Mouse (Mus musculus) limb, embryonic 15.5 days (tissue): ENCODE measurements around the gene Arhgdib. TPM values are rescaled to one million over a fixed set of nuclear protein-coding genes. Genes with fewer than 3 reads are reported as not detected.
A peak's percentile ranks its signal among the peaks of the same experiment; 100 is the strongest.

ENCODE experiments used
- ATAC-seq: fragments of 200-750 bp; cut with Nextera tagmentation; 2 replicates; pipeline ENCODE4 v1.8.0; 2017; ENCODE audit warnings: low read depth, moderate TSS enrichment; ENCODE audit not compliant: insufficient number of reproducible peaks, low FRiP score, low TSS enrichment
- H3K27ac ChIP-seq: fragments of 300-500 bp; sonication (generic); 2 replicates; pipeline ENCODE4 v1.5.1; 2015; ENCODE audit warnings: moderate library complexity, mild to moderate bottlenecking, inconsistent platforms
- H3K27me3 ChIP-seq: fragments of 300-500 bp; sonication (generic); 2 replicates; pipeline ENCODE4 v1.6.1; 2015; ENCODE audit warnings: inconsistent platforms
- H3K36me3 ChIP-seq: fragments of 300-500 bp; sonication (generic); 2 replicates; pipeline ENCODE4 v1.6.1; 2015; ENCODE audit warnings: inconsistent platforms
- H3K4me1 ChIP-seq: fragments of 300-500 bp; sonication (generic); 2 replicates; pipeline ENCODE4 v1.6.1; 2015; ENCODE audit warnings: inconsistent platforms
- H3K4me2 ChIP-seq: fragments of 300-500 bp; sonication (generic); 2 replicates; pipeline ENCODE4 v1.6.1; 2015; ENCODE audit warnings: mild to moderate bottlenecking, inconsistent platforms
- H3K4me3 ChIP-seq: fragments of 300-500 bp; sonication (generic); 2 replicates; pipeline ENCODE4 v1.5.1; 2015; ENCODE audit warnings: mild to moderate bottlenecking, inconsistent platforms
- H3K9ac ChIP-seq: fragments of 300-500 bp; sonication (generic); 2 replicates; pipeline ENCODE4 v1.6.1; 2015; ENCODE audit warnings: inconsistent platforms
- H3K9me3 ChIP-seq: fragments of 300-500 bp; sonication (generic); 2 replicates; pipeline ENCODE4 v1.6.1; 2016; ENCODE audit warnings: inconsistent platforms
- WGBS: fragments of 180-500 bp; shearing (Covaris S2); methylation state at CpG from one replicate; pipeline ENCODE4 v1.1.7; 2015; 5-methylcytosine and 5-hydroxymethylcytosine counted together
- polyA plus RNA-seq: library from polyadenylated mRNA; unstranded; fragments of >200 nt; fragmentation: Nextera tagmentation; extraction: Ambion mirVana; gene quantifications from 2 replicates; pipeline ENCODE4 v1.2.1, GENCODE M21; 2015

The Arhgdib gene
- polyA plus RNA-seq, 1 experiment from 2014 or later: 166 TPM

DNA sequence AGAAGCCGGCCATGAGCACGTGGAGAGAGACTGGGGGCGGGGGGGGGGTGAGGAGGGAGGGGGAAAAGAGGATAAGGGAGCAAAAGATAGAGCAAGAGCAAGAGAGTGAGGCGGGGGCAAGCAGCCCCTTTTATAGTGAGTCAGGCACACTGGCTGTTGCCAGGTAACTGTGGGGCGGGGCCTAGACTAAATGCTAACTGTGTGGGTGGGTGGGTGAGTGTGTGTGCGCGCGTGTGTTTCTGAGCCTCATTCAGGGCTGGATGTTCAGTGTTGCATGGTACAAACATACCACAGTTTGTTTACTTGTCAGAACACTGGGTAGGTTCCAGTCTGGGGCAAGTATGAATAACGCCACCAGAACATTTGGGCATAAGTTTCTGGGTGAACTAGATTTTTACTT is 5.2 kb upstream of the Arhgdib start:
- Histone ChIP-seq H3K36me3 (no peaks in the 10 kb centered on the region), H3K4me1 (peaks cover 19% of the 10 kb centered on the region; the same call in 1 of the 2 replicates), H3K4me2 (no peak overlapping the region), H3K9me3 (no peaks in the 10 kb centered on the region), H3K27me3 (no peaks in the 10 kb centered on the region), H3K9ac (no peak overlapping the region), H3K4me3 (no peak overlapping the region), H3K27ac (no peak overlapping the region)
- no peak for ATAC-seq
- 42% methylated on average over 8 of the region's 9 CpGs for WGBS

DNA sequence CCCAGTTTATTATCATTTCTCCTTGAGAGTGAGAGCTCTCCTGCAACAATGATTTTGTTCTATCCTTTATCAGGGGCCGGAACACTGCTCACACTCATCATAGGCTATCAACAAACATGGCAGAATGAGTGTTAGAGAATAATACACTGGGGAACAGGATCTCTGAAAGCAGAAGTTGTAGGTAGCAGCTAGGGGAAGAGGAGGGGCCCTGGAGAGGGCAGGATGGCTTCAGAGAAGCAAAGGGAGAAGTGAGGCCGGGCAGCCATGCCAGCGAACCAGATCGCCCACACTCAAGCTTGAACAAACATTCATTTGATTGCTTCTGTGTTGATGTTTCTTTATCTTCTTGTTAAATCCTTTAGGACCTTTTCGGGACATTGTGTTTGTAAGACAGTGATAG is 4.5 kb upstream of the Arhgdib start:
- no peak overlapping the region for H3K27ac ChIP-seq
- H3K4me2 ChIP-seq: no peak overlapping the region
- H3K9ac ChIP-seq: no peak overlapping the region
- H3K27me3 ChIP-seq: no peaks in the 10 kb centered on the region
- ATAC-seq: no peak
- no peaks in the 10 kb centered on the region for H3K9me3 ChIP-seq
- H3K4me1 ChIP-seq: peaks cover 25% of the 10 kb centered on the region
- H3K36me3 ChIP-seq: no peaks in the 10 kb centered on the region
- 91% methylated on average over 5 of the region's 5 CpGs for WGBS
- H3K4me3 ChIP-seq: no peak overlapping the region

GRCm38 (mm10) chr6:136944511-136944910 is 2.8 kb upstream of the Arhgdib start:
- Histone ChIP-seq H3K27ac (no peak overlapping the region), H3K27me3 (no peaks in the 10 kb centered on the region), H3K36me3 (no peaks in the 10 kb centered on the region), H3K4me3 (no peak overlapping the region), H3K9me3 (no peaks in the 10 kb centered on the region), H3K4me1 (peaks cover 42% of the 10 kb centered on the region), H3K9ac (no peak overlapping the region), H3K4me2 (no peak overlapping the region)
- 69% methylated on average over 8 of the region's 8 CpGs for WGBS
- ATAC-seq: no peak

DNA sequence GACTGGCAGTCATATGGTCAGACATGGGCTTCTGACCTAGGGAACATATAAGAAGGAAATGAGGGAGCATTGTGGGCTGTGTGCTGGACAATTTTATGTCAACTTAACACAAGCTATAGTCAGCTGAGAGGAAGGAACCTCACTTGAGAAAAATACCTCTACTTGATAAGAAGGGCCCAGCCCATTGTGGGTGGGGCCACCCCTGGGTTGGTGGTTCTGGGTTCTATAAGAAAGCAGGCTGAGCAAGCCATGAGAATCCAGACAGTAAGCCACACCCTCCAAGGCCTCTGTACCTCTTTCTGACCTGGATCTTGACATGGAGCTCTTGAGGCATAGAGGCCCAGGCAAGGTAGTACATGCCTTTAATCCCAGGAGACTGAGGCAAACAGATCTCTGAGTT is 1.7 kb upstream of the Arhgdib start:
- H3K4me2 ChIP-seq: no peak overlapping the region
- H3K9ac ChIP-seq: no peak overlapping the region
- no peaks in the 10 kb centered on the region for H3K9me3 ChIP-seq
- H3K27me3 ChIP-seq: no peaks in the 10 kb centered on the region
- H3K36me3 ChIP-seq: no peaks in the 10 kb centered on the region
- H3K4me3 ChIP-seq: no peak overlapping the region
- no peak for ATAC-seq
- peaks cover 43% of the 10 kb centered on the region for H3K4me1 ChIP-seq
- H3K27ac ChIP-seq: no peak overlapping the region

DNA sequence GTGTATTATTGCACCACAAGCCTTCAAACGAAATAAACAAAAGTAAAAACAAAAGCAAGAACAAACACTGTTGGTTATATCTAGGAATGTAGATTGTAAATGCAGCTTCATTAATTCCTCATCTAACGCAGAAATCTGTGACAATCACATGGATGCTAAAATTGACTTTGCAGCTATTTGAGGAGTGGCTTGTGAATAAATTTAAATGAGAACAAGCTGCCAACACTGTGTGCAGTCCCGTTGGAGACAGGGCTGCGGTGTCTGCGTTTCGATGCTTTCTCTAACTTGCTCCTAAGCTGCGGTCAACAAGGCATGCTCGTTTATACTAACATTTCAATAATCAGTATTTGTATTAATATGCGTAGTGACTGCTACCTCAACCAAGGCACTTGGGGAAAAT is 581 bp upstream of the Arhgdib start:
- no peak overlapping the region for H3K4me3 ChIP-seq
- WGBS: 53% methylated on average over 9 of the region's 9 CpGs
- H3K4me1 ChIP-seq: peaks cover 40% of the 10 kb centered on the region
- ATAC-seq: no peak
- no peak overlapping the region for H3K27ac ChIP-seq
- H3K4me2 ChIP-seq: no peak overlapping the region
- no peaks in the 10 kb centered on the region for H3K36me3 ChIP-seq
- H3K9ac ChIP-seq: no peak overlapping the region
- H3K9me3 ChIP-seq: no peaks in the 10 kb centered on the region
- no peaks in the 10 kb centered on the region for H3K27me3 ChIP-seq

GRCm38 (mm10) chr6:136940188-136940960 is 1.3 kb downstream of the Arhgdib start:
- ATAC-seq: no peak
- H3K4me1 ChIP-seq: peaks cover 32% of the 10 kb centered on the region
- H3K9ac ChIP-seq: no peak overlapping the region
- peak overlapping the region; percentile 89 for H3K27ac ChIP-seq
- H3K4me3 ChIP-seq: peak overlapping the region; percentile 23
- peak overlapping the region; percentile 34 for H3K4me2 ChIP-seq
- WGBS: 56% methylated on average over 11 of the region's 11 CpGs
- H3K9me3 ChIP-seq: no peaks in the 10 kb centered on the region
- H3K27me3 ChIP-seq: no peaks in the 10 kb centered on the region
- H3K36me3 ChIP-seq: no peaks in the 10 kb centered on the region

GRCm38 (mm10) chr6:136939326-136940187 is 2.1 kb downstream of the Arhgdib start:
- peak overlapping the region; percentile 23; the same call in 1 of the 2 replicates for H3K4me3 ChIP-seq
- H3K9ac ChIP-seq: no peak overlapping the region
- no peaks in the 10 kb centered on the region for H3K9me3 ChIP-seq
- H3K4me1 ChIP-seq: peaks cover 31% of the 10 kb centered on the region
- H3K27me3 ChIP-seq: no peaks in the 10 kb centered on the region
- peak overlapping the region; percentile 34; the same call in 1 of the 2 replicates for H3K4me2 ChIP-seq
- 68% methylated on average over 14 of the region's 14 CpGs for WGBS
- ATAC-seq: no peak
- no peaks in the 10 kb centered on the region for H3K36me3 ChIP-seq
- peak overlapping the region; percentile 89 for H3K27ac ChIP-seq

DNA sequence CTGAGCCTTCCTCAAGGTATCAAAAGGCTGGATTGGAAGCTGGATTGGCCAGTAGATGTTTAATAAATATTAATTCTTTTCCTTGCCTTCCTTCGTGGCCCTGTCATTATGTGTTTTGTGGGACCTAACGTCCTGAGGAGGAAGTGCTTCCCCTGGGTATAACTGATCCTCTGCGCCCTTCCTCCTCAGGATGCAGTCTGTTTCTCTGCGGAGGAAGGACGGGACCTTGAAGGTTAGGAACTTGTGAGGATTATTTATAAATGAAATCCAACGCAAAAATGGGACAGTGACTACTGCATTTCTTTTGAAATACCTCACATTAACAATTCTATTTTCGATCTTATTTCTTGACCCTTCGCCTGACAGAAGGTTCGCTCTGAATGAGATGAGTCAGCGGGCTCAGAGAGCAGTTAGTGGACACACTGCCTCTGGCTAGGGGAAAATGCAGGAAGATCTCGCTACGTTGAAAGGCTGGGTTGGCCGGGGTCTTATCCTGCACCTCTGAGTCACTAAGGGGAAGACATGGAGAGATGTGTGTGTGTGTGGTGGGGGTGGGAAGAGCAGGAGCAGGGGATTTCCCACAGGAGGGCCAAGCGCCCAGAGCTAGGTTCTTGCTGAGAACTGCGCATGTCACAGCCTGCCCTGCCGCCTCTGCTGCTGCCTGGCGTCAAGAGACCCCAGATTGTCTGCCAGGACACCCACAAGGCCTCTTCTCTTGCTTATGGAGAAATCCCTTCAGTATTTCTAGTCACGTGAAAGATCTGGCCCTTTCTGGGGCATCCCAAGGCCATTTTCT is 3.2 kb downstream of the Arhgdib start:
- Histone ChIP-seq H3K27me3 (no peaks in the 10 kb centered on the region), H3K4me2 (no peak overlapping the region), H3K36me3 (no peaks in the 10 kb centered on the region), H3K9me3 (no peaks in the 10 kb centered on the region), H3K9ac (no peak overlapping the region), H3K4me1 (peaks cover 30% of the 10 kb centered on the region), H3K27ac (no peak overlapping the region), H3K4me3 (no peak overlapping the region)
- ATAC-seq: no peak
- WGBS: 67% methylated on average over 18 of the region's 18 CpGs

DNA sequence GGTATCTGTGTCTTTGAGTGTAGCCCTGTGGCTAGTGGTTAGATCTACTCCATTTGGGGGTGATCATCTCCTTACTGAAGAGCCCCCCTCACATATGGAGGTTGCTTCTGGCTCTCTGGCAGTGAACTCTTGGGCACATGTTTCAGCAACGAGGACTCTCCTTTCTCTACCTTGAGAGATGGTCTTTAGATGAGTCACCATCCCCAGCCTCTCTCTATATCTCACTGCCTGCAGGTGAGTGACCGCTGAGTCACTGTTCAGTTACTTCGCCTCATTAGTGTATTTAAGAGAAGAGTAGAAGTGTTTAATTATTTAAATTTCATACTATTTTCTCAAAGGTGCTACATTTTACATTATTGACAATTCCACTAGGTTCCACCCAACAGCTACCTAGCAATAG is 4.6 kb downstream of the Arhgdib start:
- no peaks in the 10 kb centered on the region for H3K36me3 ChIP-seq
- peaks cover 24% of the 10 kb centered on the region for H3K4me1 ChIP-seq
- H3K27ac ChIP-seq: no peak overlapping the region
- H3K9ac ChIP-seq: no peak overlapping the region
- H3K27me3 ChIP-seq: no peaks in the 10 kb centered on the region
- H3K4me3 ChIP-seq: no peak overlapping the region
- H3K4me2 ChIP-seq: no peak overlapping the region
- no peaks in the 10 kb centered on the region for H3K9me3 ChIP-seq
- WGBS: 84% methylated on average over 3 of the region's 3 CpGs
- no peak for ATAC-seq

- H3K27ac ChIP-seq: no peak overlapping the region
- H3K9ac ChIP-seq: no peak overlapping the region
- H3K27me3 ChIP-seq: no peaks in the 10 kb centered on the region
- H3K9me3 ChIP-seq: no peaks in the 10 kb centered on the region
- no peak for ATAC-seq
- H3K36me3 ChIP-seq: no peaks in the 10 kb centered on the region
- H3K4me1 ChIP-seq: peaks cover 22% of the 10 kb centered on the region
- no peak overlapping the region for H3K4me3 ChIP-seq
- WGBS: 78% methylated on average over 9 of the region's 9 CpGs
- H3K4me2 ChIP-seq: no peak overlapping the region
These were observed 5.3 kb downstream of the Arhgdib start for GRCm38 (mm10) chr6:136936361-136936760.

- 74% methylated on average over 3 of the region's 3 CpGs for WGBS
- H3K4me2 ChIP-seq: no peak overlapping the region
- H3K27me3 ChIP-seq: no peaks in the 10 kb centered on the region
- H3K9me3 ChIP-seq: no peaks in the 10 kb centered on the region
- H3K4me1 ChIP-seq: peaks cover 20% of the 10 kb centered on the region
- H3K4me3 ChIP-seq: no peak overlapping the region
- no peaks in the 10 kb centered on the region for H3K36me3 ChIP-seq
- H3K27ac ChIP-seq: no peak overlapping the region
- H3K9ac ChIP-seq: no peak overlapping the region
- ATAC-seq: no peak
These were observed 6.5 kb downstream of the Arhgdib start for GRCm38 (mm10) chr6:136935233-136935632.
